Mouse (Mus musculus): ENCODE data around the gene H2-M5. TPM values are rescaled to one million over a fixed set of nuclear protein-coding genes. Genes with fewer than 3 reads are reported as not detected.

Gene H2-M5
- polyA plus RNA-seq (2012; rRNA removed; ENCODE audit: low replicate concordance), result 0.14 and 0.27 TPM in 2 replicates

GRCm38 (mm10) chr17:36989437-36989836 is at the start of gene H2-M5:
H2-M5 (minus strand) TSS chr17:36989537.

GRCm38 (mm10) chr17:37022628-37023576 is 33.6 kb upstream of the H2-M5 start, which contains the start of gene Mog:
Mog (minus strand) TSS chr17:37023398.

GRCm38 (mm10) chr17:37000863-37001262 is 11.5 kb upstream of the H2-M5 start, which contains the start of gene Zfp57:
Zfp57 (plus strand) TSS chr17:37001163.

GRCm38 (mm10) chr17:36981221-36981813 is 8.0 kb downstream of the H2-M5 start, which contains the start of gene 2410137M14Rik:
2410137M14Rik (minus strand) TSS chr17:36981237.

GRCm38 (mm10) chr17:36957999-36958743 is 31.2 kb downstream of the H2-M5 start, which contains the start of the genes Znrd1 and Znrd1as:
Znrd1 (minus strand) TSS chr17:36958559.
Znrd1as (plus strand) TSS chr17:36958592.

GRCm38 (mm10) chr17:36950981-36951947 is 38.1 kb downstream of the H2-M5 start, which contains the start of gene Ppp1r11:
Ppp1r11 (minus strand) TSS chr17:36951741.

GRCm38 (mm10) chr17:36942791-36943471 is 46.4 kb downstream of the H2-M5 start, which contains the start of gene Rnf39:
Rnf39 (plus strand) TSS chr17:36942918.

Other genes with a start within 250 kb of the H2-M5 start
- not detected in 2 replicates for gene H2-M10.5, start 216.6 kb downstream of the H2-M5 start, polyA plus RNA-seq (2012; rRNA removed; ENCODE audit: low replicate concordance)
- gene H2-M10.6, start 177.4 kb downstream of the H2-M5 start, polyA plus RNA-seq (2012; rRNA removed; ENCODE audit: low replicate concordance), result not detected in 2 replicates
- gene Trim26, start 152.4 kb downstream of the H2-M5 start, polyA plus RNA-seq (2012; rRNA removed; ENCODE audit: low replicate concordance), result 40.7 and 59.8 TPM in 2 replicates
- not detected in 2 replicates for gene Trim15, start 122.3 kb downstream of the H2-M5 start, polyA plus RNA-seq (2012; rRNA removed; ENCODE audit: low replicate concordance)
- gene Trim10, start 120.0 kb downstream of the H2-M5 start, polyA plus RNA-seq (2012; rRNA removed; ENCODE audit: low replicate concordance), result not detected in 2 replicates
- 0.07 TPM in 1 of 2 replicates, not detected in the other for gene Trim40, start 99.4 kb downstream of the H2-M5 start, polyA plus RNA-seq (2012; rRNA removed; ENCODE audit: low replicate concordance)
- gene Trim31, start 91.4 kb downstream of the H2-M5 start, polyA plus RNA-seq (2012; rRNA removed; ENCODE audit: low replicate concordance), result not detected in 2 replicates
- 5.6 and 7.9 TPM in 2 replicates for gene Rnf39, start 46.6 kb downstream of the H2-M5 start, polyA plus RNA-seq (2012; rRNA removed; ENCODE audit: low replicate concordance)
- gene Ppp1r11, start 37.8 kb downstream of the H2-M5 start, polyA plus RNA-seq (2012; rRNA removed; ENCODE audit: low replicate concordance), result 36.0 and 37.2 TPM in 2 replicates
- gene Znrd1, start 31.0 kb downstream of the H2-M5 start, polyA plus RNA-seq (2012; rRNA removed; ENCODE audit: low replicate concordance), result 19.6 and 23.2 TPM in 2 replicates
- 0.75 and 3.1 TPM in 2 replicates for gene Znrd1as, start 30.9 kb downstream of the H2-M5 start, polyA plus RNA-seq (2012; rRNA removed; ENCODE audit: low replicate concordance)
- gene 2410137M14Rik, start 8.3 kb downstream of the H2-M5 start, polyA plus RNA-seq (2012; rRNA removed; ENCODE audit: low replicate concordance), result not detected in 2 replicates
- gene Zfp57, start 11.6 kb upstream of the H2-M5 start, polyA plus RNA-seq (2012; rRNA removed; ENCODE audit: low replicate concordance), result 1.8 and 3.7 TPM in 2 replicates
- 0.06 TPM in 1 of 2 replicates, not detected in the other for gene Mog, start 33.9 kb upstream of the H2-M5 start, polyA plus RNA-seq (2012; rRNA removed; ENCODE audit: low replicate concordance)
- 29.6 and 40.7 TPM in 2 replicates for gene Gabbr1, start 56.4 kb upstream of the H2-M5 start, polyA plus RNA-seq (2012; rRNA removed; ENCODE audit: low replicate concordance)
- gene Olfr90, start 99.0 kb upstream of the H2-M5 start, polyA plus RNA-seq (2012; rRNA removed; ENCODE audit: low replicate concordance), result not detected in 2 replicates
- not detected in 2 replicates for gene Olfr91, start 108.7 kb upstream of the H2-M5 start, polyA plus RNA-seq (2012; rRNA removed; ENCODE audit: low replicate concordance)
- not detected in 2 replicates for gene Olfr92, start 130.6 kb upstream of the H2-M5 start, polyA plus RNA-seq (2012; rRNA removed; ENCODE audit: low replicate concordance)
- not detected in 2 replicates for gene Olfr93, start 172.0 kb upstream of the H2-M5 start, polyA plus RNA-seq (2012; rRNA removed; ENCODE audit: low replicate concordance)
- gene Ubd, start 204.4 kb upstream of the H2-M5 start, polyA plus RNA-seq (2012; rRNA removed; ENCODE audit: low replicate concordance), result 4.3 and 5.8 TPM in 2 replicates
- not detected in 2 replicates for gene Olfr94, start 211.5 kb upstream of the H2-M5 start, polyA plus RNA-seq (2012; rRNA removed; ENCODE audit: low replicate concordance)
- gene Olfr95, start 223.6 kb upstream of the H2-M5 start, polyA plus RNA-seq (2012; rRNA removed; ENCODE audit: low replicate concordance), result not detected in 2 replicates
- not detected in 2 replicates for gene Olfr96, start 230.6 kb upstream of the H2-M5 start, polyA plus RNA-seq (2012; rRNA removed; ENCODE audit: low replicate concordance)
- not detected in 2 replicates for gene Olfr97, start 247.8 kb upstream of the H2-M5 start, polyA plus RNA-seq (2012; rRNA removed; ENCODE audit: low replicate concordance)